Mouse (Mus musculus): ENCODE measurements at regions not wholly inside any gene's neighbourhood (a gene's known extent, or its start where the extent isn't known, plus 50 kb on each side); places are given as distances from the start of the nearest gene placed in this dataset.

- no peak for DNase-seq
Measured at GRCm38 (mm10) chr2:46678366-46678765, 1561.2 kb upstream of the Zeb2 start.

- no peak for DNase-seq
Measured at GRCm38 (mm10) chr2:46669517-46670291, 1552.5 kb upstream of the Zeb2 start.

- DNase-seq: no peak
Measured at GRCm38 (mm10) chr2:46666990-46667337, 1549.8 kb upstream of the Zeb2 start.

GRCm38 (mm10) chr2:46666084-46666989 lies 1549.1 kb upstream of the Zeb2 start:
- DNase-seq: no peak

GRCm38 (mm10) chr2:46661876-46662275 lies 1544.7 kb upstream of the Zeb2 start:
- no peak for DNase-seq

- no peak for DNase-seq
Measured at GRCm38 (mm10) chr2:46660577-46660976, 1543.4 kb upstream of the Zeb2 start.

GRCm38 (mm10) chr2:46655289-46655688 lies 1538.1 kb upstream of the Zeb2 start:
- DNase-seq: no peak

- no peak for DNase-seq
Measured at GRCm38 (mm10) chr2:46652616-46653015, 1535.4 kb upstream of the Zeb2 start.

GRCm38 (mm10) chr2:46646366-46646765 lies 1529.2 kb upstream of the Zeb2 start:
- DNase-seq: no peak

GRCm38 (mm10) chr2:46609217-46609616 lies 1492.0 kb upstream of the Zeb2 start:
- no peak for DNase-seq

GRCm38 (mm10) chr2:46581773-46582172 lies 1464.6 kb upstream of the Zeb2 start:
- DNase-seq: no peak

GRCm38 (mm10) chr2:46570416-46570815 lies 1453.2 kb upstream of the Zeb2 start:
- DNase-seq: no peak

- no peak for DNase-seq
Measured at GRCm38 (mm10) chr2:46533395-46533794, 1416.2 kb upstream of the Zeb2 start.

GRCm38 (mm10) chr2:46530686-46531085 lies 1413.5 kb upstream of the Zeb2 start:
- no peak for DNase-seq

GRCm38 (mm10) chr2:46525223-46525622 lies 1408.0 kb upstream of the Zeb2 start:
- DNase-seq: no peak

GRCm38 (mm10) chr2:46524625-46525024 lies 1407.4 kb upstream of the Zeb2 start:
- DNase-seq: no peak

- peak in 1 of 2 experiments; percentile 61 for DNase-seq
Measured at GRCm38 (mm10) chr2:46521147-46521965, 1404.2 kb upstream of the Zeb2 start.

GRCm38 (mm10) chr2:46512237-46513028 lies 1395.2 kb upstream of the Zeb2 start:
- no peak for DNase-seq

GRCm38 (mm10) chr2:46506951-46507350 lies 1389.8 kb upstream of the Zeb2 start:
- DNase-seq: no peak

- no peak for DNase-seq
Measured at GRCm38 (mm10) chr2:46503074-46503473, 1385.9 kb upstream of the Zeb2 start.

GRCm38 (mm10) chr2:46492299-46492698 lies 1375.1 kb upstream of the Zeb2 start:
- DNase-seq: no peak

GRCm38 (mm10) chr2:46491081-46491480 lies 1373.9 kb upstream of the Zeb2 start:
- no peak for DNase-seq

Data from kidney, postnatal 25 days (tissue).